Mouse (Mus musculus): ENCODE measurements at regions not wholly inside any gene's neighbourhood (a gene's known extent, or its start where the extent isn't known, plus 50 kb on each side); places are given as distances from the start of the nearest gene placed in this dataset.

GRCm38 (mm10) chr7:70178956-70179355 lies 187.6 kb downstream of the Nr2f2 start:
- no peak for DNase-seq (ENCODE audit: low spot score)
- WGBS = 81% methylated on average over 2 of the region's 2 CpGs
- Histone ChIP-seq H3K27me3 (replicated peaks; ENCODE audit: control insufficient read depth, insufficient read depth, low read length) (peaks cover 18% of the 10 kb centered on the region), H3K36me3 (ENCODE audit: control insufficient read depth, insufficient read depth, low read length) (no peaks in the 10 kb centered on the region), H3K4me2 (ENCODE audit: low read length) (no peak overlapping the region), H3K27ac (ENCODE audit: low read depth, low read length) (no peak overlapping the region), H3K4me1 (ENCODE audit: control insufficient read depth, insufficient read depth, low read length) (no peaks in the 10 kb centered on the region), H3K4me3 (ENCODE audit: low read depth, low read length) (no peak overlapping the region), H3K9me3 (replicated peaks; ENCODE audit: control insufficient read depth, low read length) (no peaks in the 10 kb centered on the region), H3K9ac (ENCODE audit: low read length) (no peak overlapping the region)
- no peak for ATAC-seq

GRCm38 (mm10) chr7:70178006-70178405 lies 188.5 kb downstream of the Nr2f2 start:
- H3K4me2 ChIP-seq (ENCODE audit: low read length) = no peak overlapping the region
- H3K27ac ChIP-seq (ENCODE audit: low read depth, low read length) = no peak overlapping the region
- no peaks in the 10 kb centered on the region for H3K4me1 ChIP-seq (ENCODE audit: control insufficient read depth, insufficient read depth, low read length)
- 97% methylated on average over 2 of the region's 2 CpGs for WGBS
- H3K4me3 ChIP-seq (ENCODE audit: low read depth, low read length) = no peak overlapping the region
- H3K9me3 ChIP-seq (replicated peaks; ENCODE audit: control insufficient read depth, low read length) = no peaks in the 10 kb centered on the region
- ATAC-seq = no peak
- no peak overlapping the region for H3K9ac ChIP-seq (ENCODE audit: low read length)
- no peaks in the 10 kb centered on the region for H3K36me3 ChIP-seq (ENCODE audit: control insufficient read depth, insufficient read depth, low read length)
- no peak for DNase-seq (ENCODE audit: low spot score)
- peaks cover 18% of the 10 kb centered on the region for H3K27me3 ChIP-seq (replicated peaks; ENCODE audit: control insufficient read depth, insufficient read depth, low read length)

- peaks cover 18% of the 10 kb centered on the region for H3K27me3 ChIP-seq (replicated peaks; ENCODE audit: control insufficient read depth, insufficient read depth, low read length)
- WGBS = 81% methylated on average over 16 of the region's 16 CpGs
- DNase-seq (ENCODE audit: low spot score) = no peak
- H3K36me3 ChIP-seq (ENCODE audit: control insufficient read depth, insufficient read depth, low read length) = no peaks in the 10 kb centered on the region
- no peak overlapping the region for H3K4me2 ChIP-seq (ENCODE audit: low read length)
- no peak for ATAC-seq
- H3K4me3 ChIP-seq (ENCODE audit: low read depth, low read length) = no peak overlapping the region
- H3K27ac ChIP-seq (ENCODE audit: low read depth, low read length) = no peak overlapping the region; the same call in 1 of the 2 replicates
- no peak overlapping the region for H3K9ac ChIP-seq (ENCODE audit: low read length)
- H3K4me1 ChIP-seq (ENCODE audit: control insufficient read depth, insufficient read depth, low read length) = no peaks in the 10 kb centered on the region
- no peaks in the 10 kb centered on the region for H3K9me3 ChIP-seq (replicated peaks; ENCODE audit: control insufficient read depth, low read length)
Measured at GRCm38 (mm10) chr7:70176686-70177259, 189.8 kb downstream of the Nr2f2 start.

DNA sequence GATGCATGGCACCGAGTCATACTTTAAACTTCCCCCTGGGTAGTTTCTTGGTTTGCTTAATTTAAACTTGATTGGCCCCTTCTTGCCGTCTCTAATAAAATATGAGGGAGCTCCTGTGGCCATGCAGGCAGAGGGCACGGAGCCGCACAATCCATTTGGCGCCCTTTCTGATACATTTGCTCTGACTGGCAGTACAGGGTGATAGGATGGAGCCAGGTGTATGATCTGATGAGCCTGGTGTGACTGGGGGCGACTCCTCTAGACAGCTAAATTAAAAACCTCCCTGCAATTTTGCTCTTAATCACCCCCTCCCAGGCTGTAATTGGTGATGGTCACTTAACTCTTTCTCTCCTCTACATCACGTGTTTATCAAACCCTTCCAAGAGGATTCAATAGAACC lies 190.4 kb downstream of the Nr2f2 start:
- no peak overlapping the region for H3K4me3 ChIP-seq (ENCODE audit: low read depth, low read length)
- no peak overlapping the region for H3K4me2 ChIP-seq (ENCODE audit: low read length)
- 77% methylated on average over 7 of the region's 7 CpGs for WGBS
- no peak for ATAC-seq
- no peak for DNase-seq (ENCODE audit: low spot score)
- no peaks in the 10 kb centered on the region for H3K9me3 ChIP-seq (replicated peaks; ENCODE audit: control insufficient read depth, low read length)
- H3K4me1 ChIP-seq (ENCODE audit: control insufficient read depth, insufficient read depth, low read length) = no peaks in the 10 kb centered on the region
- H3K27ac ChIP-seq (ENCODE audit: low read depth, low read length) = no peak overlapping the region
- H3K27me3 ChIP-seq (replicated peaks; ENCODE audit: control insufficient read depth, insufficient read depth, low read length) = peaks cover 24% of the 10 kb centered on the region
- H3K9ac ChIP-seq (ENCODE audit: low read length) = no peak overlapping the region
- no peaks in the 10 kb centered on the region for H3K36me3 ChIP-seq (ENCODE audit: control insufficient read depth, insufficient read depth, low read length)

DNA sequence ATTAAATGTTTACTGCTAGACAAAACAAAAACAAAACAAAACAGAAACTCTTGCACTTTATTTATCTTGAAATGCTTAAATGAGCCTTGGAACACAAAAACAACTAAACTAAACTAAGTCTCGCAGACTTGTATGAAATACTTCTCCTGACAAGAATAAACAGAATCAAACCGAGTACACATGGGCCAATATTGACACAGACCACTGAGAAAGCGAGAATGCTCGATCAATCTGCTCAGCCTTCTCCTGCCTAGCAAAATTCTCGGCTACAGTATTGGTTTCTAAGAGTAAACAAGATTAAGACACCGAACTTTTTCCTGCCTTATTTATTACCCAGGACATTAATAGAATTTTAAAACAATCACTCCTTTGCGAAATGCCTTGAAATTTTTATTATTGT lies 194.1 kb downstream of the Nr2f2 start:
- ATAC-seq = no peak
- Histone ChIP-seq H3K9me3 (replicated peaks; ENCODE audit: control insufficient read depth, low read length) (no peaks in the 10 kb centered on the region), H3K4me1 (ENCODE audit: control insufficient read depth, insufficient read depth, low read length) (no peaks in the 10 kb centered on the region), H3K9ac (ENCODE audit: low read length) (no peak overlapping the region), H3K27me3 (replicated peaks; ENCODE audit: control insufficient read depth, insufficient read depth, low read length) (peaks cover 50% of the 10 kb centered on the region), H3K36me3 (ENCODE audit: control insufficient read depth, insufficient read depth, low read length) (no peaks in the 10 kb centered on the region), H3K4me2 (ENCODE audit: low read length) (no peak overlapping the region), H3K4me3 (ENCODE audit: low read depth, low read length) (no peak overlapping the region), H3K27ac (ENCODE audit: low read depth, low read length) (no peak overlapping the region)
- 45% methylated on average over 7 of the region's 7 CpGs for WGBS
- DNase-seq (ENCODE audit: low spot score) = no peak

DNA sequence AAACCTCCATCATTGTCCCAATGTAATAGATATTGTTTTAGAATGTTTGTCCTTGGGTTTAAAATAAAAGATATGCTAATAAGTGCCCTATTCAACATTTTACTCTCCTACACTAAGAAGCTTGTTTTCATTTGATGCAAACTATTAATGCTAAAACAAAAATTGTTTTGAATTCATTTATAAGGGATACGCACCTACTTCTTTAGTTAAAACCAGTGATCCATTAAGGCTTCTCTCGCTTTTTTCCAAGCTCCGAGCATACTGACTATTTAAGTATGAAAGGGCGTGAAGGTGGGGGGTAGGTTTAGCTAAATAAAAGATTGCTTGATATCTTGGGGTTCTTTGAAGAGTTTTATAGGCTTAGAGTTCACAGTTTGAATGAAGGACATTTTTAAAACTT lies 195.1 kb downstream of the Nr2f2 start:
- no peak overlapping the region for H3K4me2 ChIP-seq (ENCODE audit: low read length)
- H3K36me3 ChIP-seq (ENCODE audit: control insufficient read depth, insufficient read depth, low read length) = no peaks in the 10 kb centered on the region
- no peaks in the 10 kb centered on the region for H3K4me1 ChIP-seq (ENCODE audit: control insufficient read depth, insufficient read depth, low read length)
- no peaks in the 10 kb centered on the region for H3K9me3 ChIP-seq (replicated peaks; ENCODE audit: control insufficient read depth, low read length)
- H3K4me3 ChIP-seq (ENCODE audit: low read depth, low read length) = no peak overlapping the region
- peaks cover 51% of the 10 kb centered on the region for H3K27me3 ChIP-seq (replicated peaks; ENCODE audit: control insufficient read depth, insufficient read depth, low read length)
- ATAC-seq (no peak), DNase-seq (ENCODE audit: low spot score) (no peak)
- no peak overlapping the region for H3K27ac ChIP-seq (ENCODE audit: low read depth, low read length)
- 2% methylated on average over 4 of the region's 4 CpGs for whole genome bisulfite sequencing
- no peak overlapping the region for H3K9ac ChIP-seq (ENCODE audit: low read length)

DNA sequence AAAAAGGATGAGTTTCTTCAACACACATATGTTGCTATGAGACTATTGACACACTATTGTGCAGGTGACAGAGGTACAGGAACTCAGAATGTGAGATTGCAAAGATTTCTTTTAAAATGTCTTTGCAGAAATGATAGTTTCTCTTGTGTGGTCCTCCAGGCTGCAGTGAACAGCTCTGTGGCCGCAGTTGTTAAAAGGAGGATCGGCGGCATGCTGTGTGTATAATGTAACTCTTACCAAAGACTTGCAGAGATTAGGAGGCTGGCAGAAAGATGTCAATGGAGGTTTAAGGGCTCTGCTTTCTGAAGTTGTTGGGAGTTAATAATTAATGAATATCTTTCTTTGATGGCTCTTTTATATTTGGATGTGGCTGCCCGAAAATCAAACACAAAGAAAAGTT lies 198.5 kb downstream of the Nr2f2 start:
- Histone ChIP-seq H3K4me2 (ENCODE audit: low read length) (no peak overlapping the region), H3K27ac (ENCODE audit: low read depth, low read length) (no peak overlapping the region), H3K4me3 (ENCODE audit: low read depth, low read length) (no peak overlapping the region), H3K9ac (ENCODE audit: low read length) (no peak overlapping the region), H3K27me3 (replicated peaks; ENCODE audit: control insufficient read depth, insufficient read depth, low read length) (peaks cover 67% of the 10 kb centered on the region), H3K4me1 (ENCODE audit: control insufficient read depth, insufficient read depth, low read length) (no peaks in the 10 kb centered on the region), H3K9me3 (replicated peaks; ENCODE audit: control insufficient read depth, low read length) (no peaks in the 10 kb centered on the region), H3K36me3 (ENCODE audit: control insufficient read depth, insufficient read depth, low read length) (no peaks in the 10 kb centered on the region)
- 5% methylated on average over 4 of the region's 4 CpGs for WGBS
- ATAC-seq = no peak
- DNase-seq (ENCODE audit: low spot score) = no peak

DNA sequence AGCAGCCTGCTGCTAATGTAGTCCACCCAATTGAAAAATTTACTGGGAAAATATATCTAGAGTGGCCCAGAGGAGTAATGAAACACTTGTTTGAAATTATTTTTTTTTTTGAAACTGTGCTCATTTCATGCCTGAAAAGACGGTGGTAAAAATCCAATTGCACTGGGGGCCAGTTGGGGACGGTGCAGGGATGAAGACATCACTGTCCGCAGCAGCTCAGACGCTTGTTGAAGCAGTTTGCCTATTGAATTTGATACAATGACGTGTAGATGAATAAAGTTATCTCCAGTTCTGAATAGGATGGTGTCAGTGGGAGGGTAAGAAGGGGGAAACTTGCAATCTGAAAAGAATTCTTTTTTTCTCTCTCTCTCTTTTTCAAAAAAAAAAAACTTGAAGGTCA lies 200.5 kb downstream of the Nr2f2 start:
- Histone ChIP-seq H3K4me3 (ENCODE audit: low read depth, low read length) (no peak overlapping the region), H3K9me3 (replicated peaks; ENCODE audit: control insufficient read depth, low read length) (no peaks in the 10 kb centered on the region), H3K27me3 (replicated peaks; ENCODE audit: control insufficient read depth, insufficient read depth, low read length) (peaks cover 71% of the 10 kb centered on the region), H3K4me2 (ENCODE audit: low read length) (no peak overlapping the region), H3K4me1 (ENCODE audit: control insufficient read depth, insufficient read depth, low read length) (no peaks in the 10 kb centered on the region), H3K9ac (ENCODE audit: low read length) (no peak overlapping the region), H3K27ac (ENCODE audit: low read depth, low read length) (no peak overlapping the region), H3K36me3 (ENCODE audit: control insufficient read depth, insufficient read depth, low read length) (no peaks in the 10 kb centered on the region)
- ATAC-seq (no peak), DNase-seq (ENCODE audit: low spot score) (no peak)
- 14% methylated on average over 5 of the region's 5 CpGs for WGBS

DNA sequence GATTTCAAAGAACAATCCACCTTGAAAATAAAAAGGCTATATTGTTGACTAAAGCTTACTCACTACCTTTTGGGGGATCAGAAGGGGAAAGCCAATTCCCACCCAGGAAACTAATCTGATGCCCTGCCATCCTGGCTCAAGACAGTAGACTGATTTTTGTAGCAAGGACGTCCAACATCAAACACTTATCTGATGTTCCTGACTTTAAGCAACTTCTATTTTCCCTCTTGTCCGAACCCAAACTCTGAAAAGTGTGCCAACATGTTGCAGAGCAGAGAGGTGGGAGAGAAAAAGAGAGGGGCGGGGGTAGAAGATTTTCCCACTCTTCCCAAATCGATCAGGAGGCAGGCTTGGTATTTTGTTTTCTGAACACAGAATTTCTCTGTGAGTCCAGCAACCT lies 201.0 kb downstream of the Nr2f2 start:
- Histone ChIP-seq H3K4me3 (ENCODE audit: low read depth, low read length) (no peak overlapping the region), H3K4me1 (ENCODE audit: control insufficient read depth, insufficient read depth, low read length) (no peaks in the 10 kb centered on the region), H3K27ac (ENCODE audit: low read depth, low read length) (no peak overlapping the region), H3K9me3 (replicated peaks; ENCODE audit: control insufficient read depth, low read length) (no peaks in the 10 kb centered on the region), H3K4me2 (ENCODE audit: low read length) (no peak overlapping the region), H3K9ac (ENCODE audit: low read length) (no peak overlapping the region), H3K27me3 (replicated peaks; ENCODE audit: control insufficient read depth, insufficient read depth, low read length) (peaks cover 73% of the 10 kb centered on the region), H3K36me3 (ENCODE audit: control insufficient read depth, insufficient read depth, low read length) (no peaks in the 10 kb centered on the region)
- no peak for DNase-seq (ENCODE audit: low spot score)
- WGBS = 22% methylated on average over 4 of the region's 4 CpGs
- no peak for ATAC-seq

All from forebrain, embryonic 14.5 days (tissue).